Mouse (Mus musculus): ENCODE data around the gene Rgl1.

Gene Rgl1

DNA sequence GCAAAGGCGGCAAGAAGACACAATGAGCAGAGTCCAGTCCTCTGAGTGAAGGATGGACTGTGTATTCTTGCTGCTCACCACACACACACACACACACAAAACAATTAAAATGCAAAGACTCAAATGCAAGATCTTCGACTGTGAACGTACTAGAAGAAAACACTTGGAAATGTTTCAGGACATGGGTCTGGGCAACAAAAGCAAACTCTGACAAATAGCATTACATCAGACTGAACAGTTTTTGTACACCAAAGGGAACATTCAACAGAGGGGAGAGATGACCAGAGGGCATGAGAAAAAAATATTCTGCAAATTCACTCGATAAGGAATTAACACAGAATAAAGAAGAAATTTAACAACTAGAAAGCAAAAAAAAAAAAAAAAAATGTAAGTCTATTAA is 52.2 kb downstream of the Rgl1 start:
- DNase-seq, result no peak

DNA sequence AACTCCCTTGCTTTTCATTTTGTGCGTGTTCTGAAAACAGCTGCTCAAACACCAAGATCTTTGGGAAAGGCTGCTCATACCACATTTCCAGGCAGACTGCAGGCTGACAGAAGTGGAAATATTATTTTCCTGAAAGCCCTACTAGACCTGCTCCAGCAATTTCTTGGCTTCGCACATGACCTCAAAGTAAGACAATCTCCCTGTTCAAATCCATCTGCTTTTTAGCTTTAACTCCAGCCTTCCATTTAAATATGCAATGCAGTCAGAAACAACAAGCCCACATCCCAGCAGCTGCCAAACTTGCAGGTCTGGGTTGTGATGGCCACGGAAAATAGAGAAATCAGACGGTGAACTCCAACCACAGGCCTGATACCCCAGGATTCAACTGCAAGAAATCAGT is 55.1 kb downstream of the Rgl1 start:
- DNase-seq, result no peak

DNA sequence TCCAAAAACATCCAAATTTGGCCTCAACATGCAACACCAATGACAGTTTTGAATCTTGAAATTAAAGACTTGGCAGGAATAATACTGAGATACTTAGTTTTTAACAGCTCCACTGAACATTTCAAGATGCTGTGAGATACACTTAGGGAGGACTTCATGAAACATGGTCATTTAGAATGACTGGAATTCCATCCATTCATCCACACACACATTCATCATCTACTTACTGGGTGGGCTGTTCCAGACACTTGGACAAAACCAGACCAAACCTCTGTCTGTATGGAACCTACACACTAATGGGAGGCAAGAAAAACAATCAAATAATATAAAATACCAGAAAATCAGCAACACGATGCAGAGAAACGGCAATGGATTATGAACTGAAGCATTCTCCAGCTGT is 58.6 kb downstream of the Rgl1 start:
- no peak for DNase-seq

DNA sequence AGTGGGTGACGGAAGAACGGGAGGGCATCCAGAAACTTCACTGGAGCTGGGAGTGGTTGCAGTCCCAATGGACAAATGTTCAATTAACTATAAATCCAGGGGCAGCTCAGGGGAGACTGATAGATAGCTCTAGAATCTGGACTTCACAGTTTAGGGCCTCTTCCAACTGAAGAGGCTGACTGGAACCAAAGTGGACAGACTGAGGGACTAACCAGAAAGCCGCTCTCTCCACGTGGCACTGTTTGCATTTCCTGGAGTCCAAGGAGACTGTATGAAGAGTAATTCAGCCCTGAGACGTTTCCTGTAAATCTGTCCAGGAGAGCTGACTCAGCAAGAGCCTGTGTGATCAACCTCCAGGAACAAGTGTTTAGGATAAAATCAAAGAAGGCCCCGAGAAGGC is 62.2 kb downstream of the Rgl1 start:
- no peak for DNase-seq

DNA sequence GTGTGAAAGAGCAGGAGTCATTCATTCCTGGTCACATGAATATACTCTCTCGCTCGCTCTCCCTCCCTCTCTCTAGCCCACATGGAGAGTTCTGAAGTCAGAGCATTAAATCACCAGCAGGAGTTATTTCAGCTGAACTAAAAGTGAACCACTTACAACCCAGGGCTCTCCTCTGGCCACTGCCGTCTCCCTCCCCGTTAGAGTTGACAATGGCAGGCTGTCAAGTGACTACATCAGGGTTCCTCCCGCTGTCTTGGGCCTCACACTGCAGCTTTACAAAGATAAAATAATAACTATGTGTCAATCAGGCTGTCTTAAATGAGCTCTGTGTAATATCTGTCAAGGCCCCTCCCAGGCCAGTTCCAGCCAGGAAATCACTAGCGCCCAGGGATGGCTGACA is 63.2 kb downstream of the Rgl1 start:
- peak; percentile 40 for DNase-seq

DNA sequence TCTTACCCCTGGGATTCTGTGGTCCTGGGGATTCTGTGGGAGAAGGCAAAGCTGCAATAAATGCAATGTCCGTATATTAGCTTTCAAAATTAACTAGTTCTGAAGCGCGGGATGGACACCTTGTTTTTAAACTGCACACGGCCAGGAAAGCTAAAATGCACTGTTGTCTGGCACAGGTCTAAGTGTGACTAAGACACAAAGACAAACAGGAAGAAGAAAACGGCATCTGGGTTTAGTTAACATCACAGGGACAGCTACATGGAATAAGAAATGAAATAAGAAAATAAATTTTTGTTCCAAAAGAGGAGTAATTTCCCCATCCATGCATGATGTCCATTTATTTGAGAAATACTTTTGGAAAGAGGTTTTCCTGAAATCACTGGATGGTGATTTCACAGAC is 65.1 kb downstream of the Rgl1 start:
- no peak for DNase-seq

DNA sequence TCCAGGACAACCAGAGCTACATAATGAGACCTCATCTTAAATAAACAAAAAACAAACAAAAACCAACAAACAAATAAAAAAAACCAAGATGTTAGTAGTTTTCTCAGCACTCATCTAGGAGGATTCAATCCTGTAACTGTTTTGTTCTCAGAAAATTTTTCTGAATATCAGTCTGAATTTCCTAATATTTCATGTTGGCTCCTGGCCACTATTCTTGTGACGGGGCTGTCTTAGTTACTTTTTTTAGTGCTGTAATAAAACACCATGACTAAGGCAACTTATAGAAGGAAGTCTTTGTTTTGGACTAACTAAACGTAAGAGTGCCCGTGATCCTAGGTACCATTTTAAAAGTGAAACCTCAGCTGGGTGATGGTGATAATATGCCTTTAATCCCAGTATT is 68.8 kb downstream of the Rgl1 start:
- DNase-seq, result no peak

DNA sequence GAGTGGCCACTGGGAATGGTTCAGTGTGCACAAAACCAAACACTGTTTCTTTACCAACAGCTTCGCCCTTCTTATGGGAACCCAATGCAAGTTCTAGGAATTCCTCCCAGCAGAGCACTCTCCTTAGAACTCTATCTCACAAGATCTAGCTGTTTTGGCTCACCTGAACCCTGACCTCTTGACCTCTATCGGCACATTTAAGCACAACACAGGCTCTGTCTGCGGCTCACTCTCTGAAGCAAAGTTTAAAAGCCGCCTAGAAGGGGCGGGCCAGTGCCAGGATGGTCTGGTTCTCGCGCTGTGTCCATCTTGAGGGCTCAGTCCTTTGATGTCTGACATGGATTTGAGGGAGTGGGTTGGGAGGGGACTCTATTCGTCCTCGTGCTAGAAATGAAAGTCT is 70.7 kb downstream of the Rgl1 start:
- no peak for DNase-seq

DNA sequence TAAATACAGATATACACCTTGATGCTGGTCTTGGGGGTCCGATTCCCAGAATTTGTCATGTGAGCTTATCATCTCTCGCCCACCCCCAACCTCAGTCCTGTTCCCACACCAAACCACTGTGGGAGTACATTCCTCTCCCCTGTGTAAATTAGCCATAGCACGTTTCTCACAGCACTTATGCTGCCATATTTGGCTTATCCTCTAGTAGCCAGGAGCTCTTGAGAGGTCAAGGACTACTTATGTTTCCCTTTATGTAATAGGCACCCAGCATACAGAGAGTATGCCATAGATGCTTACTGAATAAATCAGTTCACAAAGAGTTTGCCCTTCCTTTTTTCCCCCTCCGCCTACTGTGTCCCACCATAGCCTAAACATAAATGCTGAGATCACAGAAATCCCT is 76.2 kb downstream of the Rgl1 start:
- DNase-seq, result no peak

DNA sequence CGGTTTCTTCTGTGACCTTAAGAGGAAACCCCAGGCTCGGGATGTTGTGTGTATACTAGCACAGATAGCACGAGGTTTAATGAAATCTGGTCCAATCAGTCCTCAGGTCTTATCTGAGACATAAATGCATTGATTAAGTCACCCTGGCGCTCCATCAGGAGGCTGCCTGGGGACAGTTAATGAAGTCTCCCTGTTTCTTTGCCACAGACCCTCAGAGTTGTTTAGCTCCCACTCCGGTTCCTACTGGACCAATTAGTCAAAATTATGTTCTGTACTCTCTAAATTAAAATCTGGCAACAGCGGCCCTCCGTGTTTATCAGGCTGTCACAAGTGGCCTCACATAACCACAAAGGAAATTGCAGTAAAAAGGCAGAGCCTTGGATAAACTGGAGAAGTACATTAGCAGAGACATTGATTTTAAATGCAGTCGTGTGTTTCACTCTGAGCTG is 78.4 kb downstream of the Rgl1 start:
- peak; percentile 62 for DNase-seq

DNA sequence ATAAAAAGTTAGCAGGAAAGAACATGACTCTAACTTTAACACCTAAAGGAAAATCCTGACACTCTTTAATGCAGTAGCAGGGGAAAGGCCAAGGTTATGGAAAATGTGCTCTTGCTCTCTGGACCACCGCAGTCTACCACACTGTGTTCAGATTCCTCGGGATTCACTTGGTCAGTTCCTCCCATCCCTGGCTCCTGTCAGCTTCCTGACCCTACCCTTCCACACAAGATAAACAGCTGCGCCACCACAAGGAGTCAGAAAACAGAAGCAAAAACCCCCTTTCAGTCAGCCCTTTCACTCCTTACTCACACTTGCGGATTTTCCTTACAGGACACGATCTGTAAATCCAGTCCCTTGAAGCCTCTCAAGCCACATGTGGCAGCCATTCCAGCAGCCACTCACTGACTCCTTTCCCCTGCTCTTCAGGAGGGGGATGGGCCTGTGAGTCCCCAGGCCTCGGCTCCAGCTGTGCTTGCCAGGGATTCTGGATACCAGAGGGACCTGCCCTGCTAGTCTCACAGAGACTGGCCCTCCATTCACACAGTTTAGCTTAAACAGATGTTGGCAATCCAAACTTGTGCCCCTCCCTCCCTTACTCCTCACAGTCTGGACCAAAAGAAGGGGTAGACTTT is 78.9 kb downstream of the Rgl1 start:
- DNase-seq, result peak; percentile 49

DNA sequence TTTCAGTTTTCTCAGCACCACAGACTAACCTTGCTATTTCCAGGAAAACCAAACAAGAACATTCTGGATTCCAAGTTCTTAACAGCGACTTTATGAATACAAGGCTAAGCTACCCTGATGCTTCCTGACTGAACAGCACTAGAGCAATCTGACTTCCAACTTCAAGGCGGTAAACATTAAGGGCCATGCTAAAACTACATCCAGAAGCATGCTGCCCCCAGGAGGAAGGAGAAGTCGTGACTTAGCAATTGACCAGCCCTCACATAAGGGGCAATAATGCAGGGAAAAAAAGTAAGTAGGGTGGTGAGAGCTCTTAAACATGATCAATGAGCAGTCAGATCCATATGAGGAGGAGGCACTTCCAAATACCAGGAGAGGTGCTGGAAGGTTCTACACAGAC is 80.6 kb downstream of the Rgl1 start:
- DNase-seq, result peak; percentile 24

DNA sequence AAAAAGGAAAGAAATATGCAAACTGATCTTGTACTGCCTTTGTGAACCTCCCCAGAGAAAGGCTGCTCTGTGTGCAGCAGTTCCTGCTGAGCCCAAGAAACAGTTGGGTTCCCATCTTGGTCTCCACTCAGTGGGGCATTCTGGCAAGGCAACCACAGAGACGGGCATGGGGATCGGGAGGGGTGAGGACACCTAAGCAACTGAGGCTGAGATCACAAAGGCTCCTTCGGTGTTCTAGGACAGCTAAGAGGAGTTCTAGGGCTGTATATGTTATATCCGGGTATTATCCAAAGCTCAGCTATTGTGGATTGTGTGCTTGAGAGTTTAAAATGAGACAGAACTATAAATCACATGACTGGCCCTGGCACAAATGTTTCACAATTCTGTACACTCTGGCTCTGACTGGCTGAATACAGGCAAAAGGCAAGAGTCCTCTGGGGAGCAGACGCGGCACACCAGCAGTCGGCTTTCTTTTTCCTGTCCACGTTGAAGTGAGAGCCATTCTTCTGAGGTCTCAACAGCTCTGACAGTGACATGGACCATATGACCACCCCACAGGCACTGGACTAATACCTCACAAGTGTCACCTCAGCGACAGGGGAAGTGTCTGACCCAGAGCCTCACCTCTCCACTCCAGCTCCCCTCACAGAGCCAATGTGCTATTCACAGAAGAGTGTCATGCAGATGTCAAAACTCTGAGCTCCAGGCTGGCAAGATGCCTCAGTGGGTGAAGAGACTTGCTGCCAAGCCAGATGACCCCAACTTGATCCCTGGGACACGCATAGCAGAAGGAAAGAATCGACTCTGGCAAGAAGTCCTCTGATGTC is 83.6 kb downstream of the Rgl1 start:
- peak; percentile 33 for DNase-seq

DNA sequence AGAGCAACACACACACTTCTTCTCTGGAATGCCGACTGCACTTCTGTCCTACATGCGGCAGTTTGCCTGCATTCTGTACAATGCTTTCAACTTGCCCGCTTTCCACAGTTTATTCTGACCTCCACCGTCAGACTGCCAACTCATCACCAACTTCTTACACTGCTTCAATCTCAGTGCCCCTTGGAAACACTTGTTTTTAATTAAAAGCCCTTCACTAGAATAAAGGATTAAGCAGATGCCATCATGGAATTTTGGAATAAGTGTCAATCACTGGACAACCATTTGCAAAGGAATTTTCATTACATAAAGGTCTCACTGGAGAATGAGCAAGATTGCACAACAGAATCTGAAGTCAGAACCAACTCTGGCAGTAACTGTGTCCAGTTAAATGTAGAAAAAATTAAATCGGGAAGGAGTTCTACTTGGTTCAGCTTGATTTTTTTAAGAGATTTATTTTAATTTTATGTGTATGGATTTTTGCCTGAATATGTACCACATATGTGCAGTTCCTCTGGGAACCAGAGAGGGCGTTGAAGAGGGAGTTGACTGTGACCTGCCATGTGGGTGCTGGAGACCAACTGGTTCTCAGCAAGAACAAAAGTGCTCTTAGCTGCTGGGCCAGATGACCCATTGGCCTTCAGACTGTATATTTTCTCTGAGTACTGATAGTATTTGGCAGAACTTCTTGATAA is 84.3 kb downstream of the Rgl1 start:
- DNase-seq, result peak; percentile 51

DNA sequence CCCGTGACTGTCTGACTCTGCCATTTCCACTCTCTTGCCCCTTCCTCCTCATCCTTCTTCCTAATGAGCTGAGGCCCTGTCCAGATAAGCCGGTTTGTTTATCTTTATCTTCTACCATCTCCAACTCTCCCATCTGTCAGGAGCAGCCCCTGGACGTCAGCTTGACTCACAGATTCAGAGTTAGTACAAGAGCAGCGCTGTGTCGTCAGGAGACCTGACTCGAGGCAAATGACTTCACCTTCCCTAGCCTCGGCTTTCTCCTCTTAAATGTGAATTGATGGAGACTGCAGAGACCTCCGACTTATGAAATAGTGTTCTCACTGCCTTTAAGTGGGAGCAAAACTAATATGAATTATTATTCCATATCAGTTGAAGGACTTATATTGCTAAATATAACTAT is 85.0 kb downstream of the Rgl1 start:
- DNase-seq, result no peak

DNA sequence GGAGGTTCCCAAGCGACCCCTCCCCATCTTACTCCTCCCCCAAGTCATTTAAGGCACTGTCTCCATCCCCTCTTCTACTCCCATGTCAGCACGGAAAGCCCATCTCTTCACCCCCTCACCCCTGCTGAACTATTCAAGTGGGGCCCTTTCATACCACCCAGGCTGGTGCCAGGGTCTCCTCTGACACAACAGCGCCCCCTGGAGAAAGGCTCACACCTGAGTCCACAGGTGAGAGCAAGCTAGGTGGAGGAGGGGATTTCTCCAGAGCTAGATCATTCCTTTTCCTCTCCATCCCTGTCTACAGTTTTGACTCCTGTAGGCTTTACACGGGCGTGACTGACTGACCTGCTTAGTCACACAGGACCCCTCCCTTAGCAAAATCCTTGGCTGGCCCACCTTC is 87.7 kb downstream of the Rgl1 start:
- peak; percentile 51 for DNase-seq

DNA sequence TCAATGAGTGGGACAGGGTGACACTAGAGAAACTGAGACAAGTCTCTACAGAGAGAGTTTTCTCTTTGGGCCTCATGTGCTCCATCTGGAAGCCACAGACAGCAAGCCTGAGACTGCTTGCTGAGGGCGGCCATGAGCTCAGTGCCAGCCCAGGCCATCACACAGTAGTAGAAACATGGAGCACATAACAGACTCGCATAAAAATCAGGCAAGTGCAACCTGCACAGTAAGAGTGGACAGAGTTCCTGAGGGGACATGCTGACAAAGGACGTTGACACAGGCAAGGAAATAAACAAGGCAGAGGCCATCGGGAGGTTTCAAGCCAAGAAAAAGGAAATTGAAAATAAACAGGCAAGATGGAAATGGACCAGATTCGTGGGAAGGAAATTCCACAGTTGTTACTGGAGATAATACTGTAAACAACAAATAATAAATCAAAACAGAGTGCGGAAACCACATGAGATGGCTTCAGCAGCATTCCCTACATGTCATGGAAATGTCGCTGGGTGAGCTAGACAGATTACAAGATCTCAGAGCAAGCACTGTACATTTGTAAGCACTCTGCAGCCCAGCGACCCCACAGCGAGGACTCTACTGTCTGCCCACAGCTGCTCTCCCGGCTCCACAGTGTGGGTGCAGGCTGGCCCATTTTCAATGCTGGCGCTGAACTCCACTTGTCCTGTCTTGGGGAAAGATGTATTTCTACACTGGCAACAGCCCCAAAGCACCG is 88.5 kb downstream of the Rgl1 start:
- DNase-seq, result peak; percentile 68

DNA sequence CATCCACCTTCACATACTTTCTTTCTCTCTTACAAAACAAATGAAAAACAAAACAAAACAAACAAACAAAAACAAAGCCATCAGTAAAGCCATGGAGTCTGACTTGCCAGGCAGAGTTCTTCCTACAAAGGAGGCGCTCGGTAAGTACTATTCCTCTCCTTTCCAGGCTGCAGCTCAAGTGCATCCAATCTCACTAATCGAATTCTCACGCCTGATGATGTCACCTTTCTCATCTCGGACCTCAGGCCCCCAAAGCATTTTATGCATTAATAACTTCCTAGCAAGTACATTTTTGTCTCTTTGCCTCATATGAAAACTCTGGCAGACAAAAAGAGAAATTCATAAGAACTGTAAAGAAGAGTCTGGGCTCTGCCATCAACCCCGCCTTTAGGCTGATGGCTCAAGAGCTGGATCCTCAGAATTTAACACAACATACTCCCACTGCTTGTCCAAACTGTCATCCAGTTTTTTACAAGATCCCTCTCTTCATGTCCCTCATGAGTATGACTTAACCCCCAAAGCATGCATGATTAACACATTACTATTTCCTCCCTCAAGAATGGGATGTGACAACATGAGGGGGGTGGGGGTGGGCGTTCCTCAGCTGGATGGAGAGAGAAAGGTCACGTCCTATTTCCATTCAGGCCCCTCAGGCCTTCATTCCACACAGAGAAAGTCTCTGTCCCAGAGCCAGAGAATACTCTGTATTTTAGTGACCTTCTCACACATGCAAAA is 96.5 kb downstream of the Rgl1 start:
- peak; percentile 17 for DNase-seq

DNA sequence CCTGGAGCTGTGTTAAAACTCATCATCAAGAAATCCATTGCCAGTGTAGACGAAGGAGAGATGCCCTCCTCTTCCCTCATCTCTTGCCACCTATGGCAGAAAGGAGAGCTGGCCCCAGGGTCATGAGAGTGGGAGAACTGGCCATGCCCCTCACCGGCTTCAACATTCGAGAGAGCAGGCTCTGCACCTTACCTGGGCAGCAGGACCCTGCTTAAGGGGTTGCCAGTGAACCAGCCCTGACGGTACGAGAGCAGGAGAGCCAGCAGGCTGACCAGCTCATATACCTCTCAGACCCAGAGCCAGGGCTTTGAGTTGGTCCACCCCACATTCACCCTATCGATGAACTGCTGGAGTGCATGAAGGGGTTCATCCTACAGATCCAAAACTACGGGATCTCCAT is 105.7 kb downstream of the Rgl1 start:
- DNase-seq, result no peak

DNA sequence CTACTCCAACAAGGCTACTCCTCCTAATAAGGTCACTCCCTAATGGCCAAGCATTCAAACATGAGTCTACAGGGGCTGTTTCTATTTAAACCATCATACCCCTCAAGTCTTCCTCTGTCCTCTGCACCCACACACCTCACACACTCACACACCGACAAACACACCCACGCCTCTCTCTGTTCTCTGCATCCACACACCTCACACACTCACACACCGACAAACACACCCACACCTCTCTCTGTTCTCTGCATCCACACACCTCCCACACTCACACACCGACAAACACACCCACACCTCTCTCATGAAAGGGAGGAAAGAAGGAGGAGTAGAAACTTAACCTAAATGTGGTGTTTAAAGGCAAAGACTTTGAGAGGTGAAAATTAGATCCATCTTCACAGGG is 106.2 kb downstream of the Rgl1 start:
- DNase-seq, result no peak

DNA sequence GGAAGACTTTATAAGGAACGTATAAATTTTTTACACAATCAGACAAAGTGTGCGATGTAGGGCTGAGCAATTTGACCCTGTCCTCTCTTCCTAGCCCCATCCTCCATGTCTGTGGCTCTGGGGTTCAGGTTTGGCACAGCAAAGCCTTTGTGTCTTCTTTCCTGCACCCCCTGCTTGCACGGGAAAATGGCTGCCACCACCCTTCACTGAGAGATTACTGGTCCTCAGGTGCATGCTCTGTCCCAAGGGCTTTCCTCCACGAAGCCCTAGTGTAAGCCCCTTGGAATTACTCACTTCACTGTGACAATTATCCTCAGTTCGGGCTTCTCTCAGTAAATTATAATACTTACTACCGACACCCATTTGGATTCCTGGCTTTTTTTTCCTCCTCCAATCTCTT is 109.5 kb downstream of the Rgl1 start:
- no peak for DNase-seq

DNA sequence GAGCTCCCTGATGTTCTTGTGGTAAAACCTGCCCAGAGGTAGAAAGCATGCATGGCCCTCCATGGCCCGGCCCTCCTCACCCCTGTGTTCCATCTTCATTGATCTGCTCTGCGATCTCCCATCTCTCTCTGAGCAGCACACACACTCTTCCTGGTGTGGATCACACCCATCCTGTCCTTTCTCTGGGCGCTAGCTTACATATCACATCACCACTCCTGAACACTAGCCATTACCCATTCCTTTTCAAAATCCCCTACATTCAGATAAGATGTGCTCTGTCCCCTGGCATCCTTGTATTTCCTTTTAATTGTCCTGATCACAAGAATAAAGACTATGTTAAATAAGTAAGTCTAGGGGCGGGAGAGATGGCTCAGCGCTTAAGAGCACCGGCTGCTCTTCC is 111.3 kb downstream of the Rgl1 start:
- no peak for DNase-seq

DNA sequence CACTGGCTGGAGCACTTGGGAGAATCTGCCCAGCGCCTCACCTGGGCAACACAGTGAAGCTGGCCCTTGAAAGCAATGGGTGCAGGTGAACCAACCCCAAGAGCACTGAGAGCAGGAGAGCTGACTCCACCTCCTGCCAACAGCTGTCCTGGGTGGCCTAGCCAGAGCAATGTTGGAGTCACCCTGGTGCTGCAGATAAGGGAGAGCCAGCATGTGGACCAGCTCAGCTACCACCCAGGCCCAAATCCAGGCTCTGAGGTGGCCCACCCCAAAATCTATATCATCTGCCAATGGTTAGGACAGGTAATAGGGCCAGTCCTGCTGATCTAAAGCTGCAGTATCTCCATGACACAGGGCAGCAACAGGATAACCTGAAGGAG is 114.7 kb downstream of the Rgl1 start:
- DNase-seq, result no peak

Data from kidney, postnatal 14 days (tissue).